Mouse (Mus musculus) right cerebral cortex, postnatal 36 days (tissue): Measurements from ENCODE around the gene Hba-x.
"Not testable (repeated sequence)": the region's sequence is repeated elsewhere in the genome, so short reads cannot be mapped to it uniquely, and the experiment has no call there.

Experiments used
- DNase-seq, 2 experiments: peaks; one replicate each; pipeline ENCODE4 v3.0.0; 2022; ENCODE audit warnings: low spot score in 2 of 2, mixed read lengths in 1 of 2

The Hba-x gene

GRCm38 (mm10) chr11:32285887-32286286 lies 9.7 kb downstream of the Hba-x start:
- not testable (repeated sequence) for DNase-seq

- DNase-seq: peak; percentile 73 to 74
Observed at GRCm38 (mm10) chr11:32286695-32287492, 10.7 kb downstream of the Hba-x start, which contains the start of gene Hbq1b. Gene Hbq1b (plus strand): TSS chr11:32286965.

GRCm38 (mm10) chr11:32287493-32287825 lies 11.3 kb downstream of the Hba-x start:
- DNase-seq: no peak

- not testable (repeated sequence) for DNase-seq
Observed at GRCm38 (mm10) chr11:32292819-32293218, 16.6 kb downstream of the Hba-x start.

GRCm38 (mm10) chr11:32293479-32293878 lies 17.3 kb downstream of the Hba-x start:
- not testable (repeated sequence) for DNase-seq

- DNase-seq: not testable (repeated sequence)
Observed at GRCm38 (mm10) chr11:32296203-32296602, 20.0 kb downstream of the Hba-x start, which contains the start of gene Hba-a2. Gene Hba-a2 (plus strand): TSS chr11:32296489.

GRCm38 (mm10) chr11:32297417-32297816 lies 21.2 kb downstream of the Hba-x start:
- not testable (repeated sequence) for DNase-seq

GRCm38 (mm10) chr11:32297866-32298531 lies 21.8 kb downstream of the Hba-x start:
- DNase-seq: no peak

GRCm38 (mm10) chr11:32298532-32298918 lies 22.3 kb downstream of the Hba-x start:
- DNase-seq: no peak

- peak; percentile 35 to 58 for DNase-seq
Observed at GRCm38 (mm10) chr11:32299865-32300264, 23.7 kb downstream of the Hba-x start, which contains the start of gene Hbq1a. Gene Hbq1a (plus strand): TSS chr11:32300069.

- DNase-seq: no peak
Observed at GRCm38 (mm10) chr11:32300279-32301267, 24.4 kb downstream of the Hba-x start.

- DNase-seq: no peak
Observed at GRCm38 (mm10) chr11:32301506-32301905, 25.3 kb downstream of the Hba-x start.

GRCm38 (mm10) chr11:32302824-32303419 lies 26.7 kb downstream of the Hba-x start:
- peak; percentile 34 to 48 for DNase-seq

- no peak for DNase-seq
Observed at GRCm38 (mm10) chr11:32303455-32303854, 27.3 kb downstream of the Hba-x start.

- DNase-seq: no peak
Observed at GRCm38 (mm10) chr11:32307006-32307405, 30.8 kb downstream of the Hba-x start.

GRCm38 (mm10) chr11:32309446-32309845 lies 33.2 kb downstream of the Hba-x start:
- no peak for DNase-seq

- DNase-seq: no peak
Observed at GRCm38 (mm10) chr11:32309928-32310327, 33.7 kb downstream of the Hba-x start.

- no peak for DNase-seq
Observed at GRCm38 (mm10) chr11:32316009-32316408, 39.8 kb downstream of the Hba-x start.

- DNase-seq: no peak
Observed at GRCm38 (mm10) chr11:32320507-32321195, 44.5 kb downstream of the Hba-x start.

GRCm38 (mm10) chr11:32321196-32321565 lies 45.0 kb downstream of the Hba-x start:
- peak; percentile 45 to 63 for DNase-seq

- DNase-seq: peak; percentile 72 to 78
Observed at GRCm38 (mm10) chr11:32324609-32325008, 48.4 kb downstream of the Hba-x start.
